Mouse (Mus musculus): ENCODE data around the gene Mrpl4.

GRCm38 (mm10) chr9:21016331-21017176, 14.0 kb downstream of the Mrpl4 start:
- no peak for TF ChIP-seq CTCF (IDR thresholded peaks at IDR 0.05; ENCODE audit: low read depth, low read length)
- TF ChIP-seq POLR2A (IDR thresholded peaks at IDR 0.05; ENCODE audit: extremely low read depth, insufficient read depth, low read length) = no peak
